Mouse (Mus musculus) urinary bladder, postnatal 25 days (tissue): ENCODE results near the gene Pclaf.

Experiments used
- DNase-seq: peaks from one replicate; pipeline ENCODE4 v3.0.0; 2022; ENCODE audit warnings: low spot score

The Pclaf gene

DNA sequence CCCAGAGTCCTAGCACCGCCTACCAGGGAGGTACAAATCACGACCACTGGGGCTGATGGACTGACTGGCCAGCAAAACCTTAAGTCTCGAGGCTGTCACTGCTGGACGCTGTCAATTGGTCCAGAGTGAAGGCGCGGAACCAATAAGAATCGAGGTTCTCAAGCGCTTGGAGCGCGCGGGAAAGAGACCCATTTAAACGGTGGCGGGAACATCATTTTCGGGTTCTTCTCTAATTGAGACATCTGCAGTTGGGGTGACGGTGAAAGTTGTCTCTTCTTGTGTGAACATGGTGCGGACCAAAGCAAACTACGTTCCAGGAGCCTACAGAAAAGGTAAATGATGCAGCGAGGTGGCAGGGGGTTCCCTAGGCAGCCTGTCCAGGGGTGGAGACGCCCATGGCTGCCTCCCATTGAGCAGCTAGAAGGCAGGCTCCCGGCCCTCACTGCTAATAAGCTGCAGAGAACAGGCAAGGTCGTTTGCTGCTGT lies at the start of gene Pclaf:
Gene Pclaf, plus strand, starts transcription at position 95 of the 486 bp plus-strand sequence.
- DNase-seq: peak; percentile 39

DNA sequence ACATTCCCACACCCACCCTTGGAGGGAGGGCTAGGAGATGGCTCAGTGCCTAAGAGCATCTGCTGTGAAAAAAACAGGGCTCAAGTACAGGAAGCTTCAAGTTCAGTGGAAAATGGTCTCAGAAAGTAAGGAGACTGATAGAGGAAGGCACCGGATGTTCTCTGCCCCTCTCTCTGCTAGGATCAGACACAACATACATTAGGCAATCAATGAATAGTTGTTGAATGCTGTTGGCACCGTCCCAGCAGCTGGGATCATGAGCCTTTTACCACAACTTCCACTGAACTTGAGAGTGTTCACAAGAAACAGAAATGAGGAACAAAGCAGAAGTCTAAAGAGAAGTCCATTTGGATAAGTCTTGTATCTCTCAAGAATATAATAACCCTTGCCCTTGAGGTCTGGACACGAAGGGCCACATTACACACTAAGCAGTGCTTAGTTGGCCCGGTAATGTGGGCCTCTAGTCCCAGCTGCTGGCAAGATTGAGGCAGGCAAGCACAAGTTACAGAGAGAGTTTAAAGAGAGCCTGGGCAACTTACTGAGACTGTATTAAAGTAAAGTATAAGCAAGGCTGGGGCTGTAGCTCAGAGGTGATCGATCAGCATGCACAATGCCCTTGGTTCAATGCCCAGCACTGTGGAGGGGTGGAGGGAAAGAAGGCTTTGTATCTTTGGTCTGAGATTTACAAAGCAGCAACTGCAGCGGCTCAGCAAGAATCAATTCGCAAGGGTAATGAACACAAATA lies 45.4 kb upstream of the Pclaf start:
- no peak for DNase-seq

DNA sequence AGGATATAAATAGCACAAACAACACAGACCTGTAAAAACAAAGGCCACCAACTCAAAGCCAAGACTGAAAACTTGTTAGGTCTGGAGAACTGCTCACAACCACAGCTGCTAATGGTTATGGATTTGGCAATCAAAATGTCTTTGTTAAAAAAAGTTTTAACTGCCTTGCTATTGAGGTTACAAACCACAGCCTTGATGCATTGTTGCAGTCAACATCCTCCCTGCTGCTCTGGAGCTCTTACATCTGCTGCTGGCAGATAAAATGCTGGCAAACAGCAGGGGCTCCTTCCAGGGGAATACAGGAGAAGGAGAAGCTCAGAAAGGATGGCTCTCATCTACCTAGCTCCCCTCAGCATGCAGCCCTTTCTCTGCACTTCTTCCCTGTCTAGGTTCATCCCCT lies 41.9 kb upstream of the Pclaf start:
- no peak for DNase-seq

DNA sequence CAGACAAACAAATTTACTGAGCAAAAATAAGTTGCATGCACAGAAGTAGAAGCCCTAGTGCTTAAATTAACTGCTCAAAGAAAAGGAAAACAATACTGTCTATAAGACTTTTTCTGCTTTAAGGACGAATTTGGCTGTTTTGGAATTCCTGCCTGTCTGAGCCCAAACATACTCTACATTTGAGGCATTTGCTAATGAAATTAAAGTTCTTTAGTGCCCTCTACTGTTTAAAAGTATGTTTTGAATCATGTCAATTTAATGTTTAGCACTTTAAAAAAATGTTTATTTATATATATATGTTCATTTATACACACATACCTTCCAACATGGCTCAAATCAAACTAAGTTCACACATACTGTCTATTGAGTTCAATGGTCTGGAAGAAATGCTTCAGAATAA lies 39.8 kb upstream of the Pclaf start:
- no peak for DNase-seq

DNA sequence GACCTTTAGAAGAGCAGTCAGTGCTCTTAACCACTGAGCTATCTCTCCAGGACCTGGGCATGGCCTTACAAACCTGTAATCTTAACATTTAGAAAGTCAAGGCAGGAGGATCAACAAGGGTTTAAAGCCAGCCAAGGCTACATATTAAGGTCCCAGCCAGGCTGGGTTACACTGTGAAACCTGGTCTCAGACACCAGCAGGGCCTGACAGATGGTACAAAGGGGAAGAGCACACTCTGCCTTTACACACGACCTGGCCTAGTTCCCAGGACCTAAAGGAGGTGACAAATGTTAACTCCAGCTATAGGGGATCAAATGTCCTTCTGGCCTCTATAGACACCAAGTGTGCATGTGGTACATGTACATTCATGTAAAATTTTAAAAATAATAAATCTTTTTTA lies 30.4 kb upstream of the Pclaf start:
- no peak for DNase-seq

DNA sequence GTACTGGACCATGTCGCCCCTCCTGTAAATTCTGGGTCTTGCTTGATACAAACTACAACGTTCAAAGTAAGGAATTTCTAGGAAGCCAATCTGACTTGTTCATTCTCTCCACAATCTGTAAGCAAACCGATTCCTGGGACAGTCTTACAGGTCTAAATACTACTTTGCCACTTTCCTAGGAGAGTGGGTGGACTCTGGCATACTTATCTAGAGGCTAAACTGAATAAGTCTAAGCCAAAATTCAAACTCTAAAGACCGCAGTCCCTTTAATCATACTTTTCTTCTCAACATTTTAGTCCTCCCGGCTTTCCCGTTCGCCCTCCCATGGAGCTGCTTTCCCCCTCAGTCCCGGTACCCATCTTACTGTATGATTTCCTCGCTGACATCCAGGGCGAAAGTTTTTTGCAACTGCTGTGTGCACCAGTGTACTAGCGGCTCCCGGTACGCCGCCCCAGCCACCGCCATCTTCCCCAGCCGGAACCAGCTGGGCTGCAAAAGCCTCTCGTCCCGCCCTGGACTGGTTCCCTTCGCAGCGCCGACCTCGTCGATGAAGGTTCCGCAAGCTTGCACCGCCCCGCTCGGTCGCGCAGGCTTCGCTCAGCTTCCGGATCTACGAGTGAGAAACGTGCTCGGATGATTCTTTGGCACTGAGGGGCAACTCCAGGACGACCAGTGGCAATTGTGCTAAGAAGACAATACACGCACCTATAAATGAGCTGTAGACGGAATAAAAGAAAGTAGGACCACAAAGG lies 5.3 kb upstream of the Pclaf start:
- DNase-seq: peak; percentile 87

DNA sequence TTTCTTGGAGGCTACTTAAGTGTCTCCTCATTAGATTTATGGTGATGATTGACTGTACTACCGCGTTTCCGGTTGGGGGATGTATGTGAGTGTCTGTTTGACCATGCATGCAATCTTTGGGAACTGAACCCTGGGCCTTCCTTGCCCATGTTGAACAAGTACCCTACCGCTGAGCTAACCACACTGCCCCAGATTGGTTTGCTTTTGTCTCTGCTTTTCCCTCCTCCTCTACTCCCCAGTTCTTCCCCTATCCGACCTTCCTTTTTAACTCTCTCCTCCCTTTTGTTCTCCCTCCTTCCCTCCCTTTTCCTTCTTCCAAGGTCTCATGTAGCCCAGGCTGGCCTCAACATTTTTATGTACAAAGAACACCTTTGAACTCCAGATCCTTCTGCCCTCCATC lies 1.1 kb downstream of the Pclaf start:
- no peak for DNase-seq

DNA sequence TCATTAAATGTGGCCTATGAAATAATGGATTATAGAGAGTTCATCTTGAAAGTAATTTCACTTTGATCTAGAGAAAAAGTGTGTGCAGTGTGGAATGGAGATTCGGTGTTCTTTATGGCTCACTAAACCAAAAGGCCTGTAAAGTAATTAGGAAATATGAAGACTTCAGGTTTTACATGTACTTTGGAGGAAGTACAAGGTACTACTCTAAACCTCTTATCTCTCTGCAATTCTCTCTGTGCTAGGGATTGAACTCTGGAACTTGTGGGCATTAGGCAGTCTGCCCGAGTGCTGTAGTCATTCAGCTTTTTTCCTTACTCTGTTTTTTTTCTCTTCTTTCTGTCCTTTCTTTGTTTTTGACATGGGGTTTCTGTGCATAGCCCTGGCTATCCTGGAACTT lies 6.9 kb downstream of the Pclaf start:
- no peak for DNase-seq

DNA sequence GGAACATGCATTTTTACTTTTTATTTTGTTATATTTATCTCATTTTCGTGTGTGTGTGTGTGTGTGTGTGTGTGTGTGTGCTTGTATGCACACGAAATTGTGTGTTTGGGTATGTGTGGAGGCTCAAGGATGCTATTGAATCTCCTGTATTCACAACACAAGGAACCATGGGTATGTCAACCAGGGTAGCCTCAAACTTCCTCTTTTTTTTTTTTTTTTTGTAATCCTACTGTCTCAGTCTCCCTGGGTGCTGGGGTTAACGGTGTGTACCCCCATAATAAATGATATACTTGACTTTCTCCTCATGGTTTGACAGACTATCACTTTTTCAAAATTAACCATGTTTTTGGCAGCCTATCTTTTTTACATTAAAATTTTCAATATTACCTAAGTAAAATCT lies 12.8 kb downstream of the Pclaf start:
- no peak for DNase-seq

DNA sequence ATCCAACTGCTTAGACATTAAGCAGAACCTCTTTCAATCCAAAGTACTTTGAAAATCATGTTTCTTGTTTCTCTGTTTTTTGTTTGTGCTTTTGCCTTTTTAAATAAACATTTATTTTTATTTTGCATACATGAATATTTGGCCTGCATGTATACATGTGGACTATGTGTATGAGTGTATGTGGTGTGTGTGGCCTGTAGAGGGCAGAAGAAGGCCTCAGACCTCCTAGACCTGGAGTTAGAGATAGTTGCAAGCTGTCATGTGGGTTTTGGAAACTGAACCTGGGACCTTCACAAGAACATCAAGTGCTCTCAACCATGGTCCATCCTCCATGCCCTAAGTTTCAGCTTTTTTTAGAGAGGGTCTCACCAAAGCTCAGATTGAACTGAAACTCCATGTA lies 13.4 kb downstream of the Pclaf start:
- no peak for DNase-seq

DNA sequence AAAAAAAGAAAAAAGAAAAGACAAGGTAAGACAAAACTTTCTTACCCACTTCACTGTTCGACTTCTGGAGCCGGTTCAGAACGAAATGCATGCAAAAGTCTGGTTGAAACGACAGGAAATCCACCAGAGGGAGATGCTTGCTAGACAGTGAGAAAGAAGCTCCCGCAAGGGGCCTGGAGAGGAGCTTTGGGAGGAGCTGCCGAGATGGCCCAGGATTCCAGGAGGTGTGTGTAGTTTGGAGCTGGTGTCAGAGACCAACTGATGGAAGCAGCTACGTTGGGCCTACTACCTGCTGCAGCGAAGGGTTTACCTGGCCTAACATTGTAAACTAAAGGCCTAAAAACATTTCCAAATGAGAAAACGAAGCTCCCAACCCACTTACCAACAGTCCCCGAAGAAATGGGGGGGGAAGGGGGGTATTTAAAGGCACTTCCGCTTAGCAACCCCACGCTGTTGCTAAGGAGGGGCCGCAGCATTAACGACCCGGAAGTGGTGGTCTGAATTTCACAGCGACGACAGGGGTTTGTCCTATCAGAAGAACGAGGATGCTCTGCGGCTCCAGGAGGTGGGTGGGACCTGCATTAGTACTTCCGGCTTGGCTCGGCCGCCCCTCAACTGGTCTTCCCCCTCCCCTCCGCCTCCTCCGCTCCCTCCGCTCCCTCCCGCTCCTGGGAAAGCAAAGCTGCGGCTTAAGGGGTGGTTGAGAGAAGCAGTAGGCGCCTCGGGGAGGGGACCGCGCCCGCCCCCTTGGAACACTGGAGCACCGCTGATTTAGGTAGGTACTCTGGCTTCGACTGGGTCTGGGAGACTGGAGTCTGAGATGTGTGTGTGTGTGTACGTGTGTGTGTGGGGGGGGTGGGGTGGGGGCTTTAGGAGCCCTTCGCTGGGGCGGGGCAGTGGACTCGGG lies 18.6 kb downstream of the Pclaf start, which contains the start of the genes Trip4 and Csnk1g1:
Gene Trip4, minus strand, starts transcription at position 401 of the 907 bp plus-strand sequence.
Gene Csnk1g1, plus strand, starts transcription at position 531 of the 907 bp plus-strand sequence.
- peak; percentile 82 for DNase-seq

DNA sequence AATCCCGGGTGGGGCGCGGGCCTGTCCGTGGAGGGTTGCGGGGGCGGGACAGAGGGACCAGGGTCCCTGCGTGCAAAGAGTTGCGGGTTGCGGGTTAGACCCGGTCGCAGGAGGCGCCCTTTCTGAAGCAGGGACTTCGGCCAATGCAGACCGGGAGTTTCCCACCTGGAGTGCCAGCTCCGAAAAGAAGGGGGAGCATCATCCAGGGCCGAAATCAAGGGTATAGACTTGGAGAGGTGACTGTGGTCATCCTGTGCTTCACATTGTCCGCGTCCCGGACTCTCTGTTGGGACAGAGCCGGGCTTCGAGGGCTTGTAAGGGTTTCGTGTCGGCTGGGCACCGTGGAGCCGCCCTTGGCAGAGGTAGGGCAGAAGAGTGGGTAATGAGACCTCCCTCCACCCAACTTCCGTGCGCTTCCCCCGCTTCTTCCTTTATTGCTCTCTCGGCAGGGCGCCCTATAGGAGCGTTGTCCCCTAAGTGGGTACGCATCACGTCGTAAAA lies 19.3 kb downstream of the Pclaf start:
- DNase-seq: peak; percentile 44

DNA sequence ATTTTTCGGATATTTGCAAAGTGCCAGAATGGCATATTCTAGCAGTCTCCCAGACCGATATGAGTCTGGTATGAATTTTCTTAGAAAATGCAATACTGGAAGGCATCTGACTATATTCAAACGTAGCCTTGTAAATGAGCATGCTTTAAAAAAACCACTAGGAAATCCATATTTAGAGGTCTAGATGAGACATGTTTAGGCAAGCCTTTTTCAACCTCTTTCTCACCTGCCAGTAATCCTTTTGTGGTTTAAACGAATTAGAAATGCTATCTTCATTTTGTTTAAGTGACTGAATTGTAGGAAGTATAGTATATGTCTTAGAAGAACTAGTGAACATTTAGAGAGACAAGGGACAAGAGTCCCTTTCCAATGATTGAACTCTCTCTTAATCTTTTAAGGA lies 19.8 kb downstream of the Pclaf start:
- DNase-seq: no peak

DNA sequence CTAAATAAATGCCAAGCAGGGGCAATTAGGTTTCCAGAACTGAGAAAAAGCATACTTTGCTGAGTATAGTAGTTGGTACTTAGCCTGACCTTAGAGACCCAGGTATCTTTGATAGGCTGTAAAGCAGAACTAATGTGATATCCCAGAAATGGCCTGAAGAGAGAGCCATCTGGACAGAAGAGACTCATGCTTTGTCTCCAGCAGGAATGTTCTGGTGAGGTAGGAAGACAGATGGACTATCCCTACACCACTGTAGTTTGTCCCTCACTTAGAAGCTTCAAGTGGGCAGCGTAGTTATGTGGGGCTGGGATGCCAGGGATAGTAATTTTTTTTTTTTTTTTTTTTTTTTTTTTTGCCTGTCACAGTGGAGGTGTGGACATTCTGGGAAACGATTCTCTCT lies 23.9 kb downstream of the Pclaf start:
- DNase-seq: no peak

DNA sequence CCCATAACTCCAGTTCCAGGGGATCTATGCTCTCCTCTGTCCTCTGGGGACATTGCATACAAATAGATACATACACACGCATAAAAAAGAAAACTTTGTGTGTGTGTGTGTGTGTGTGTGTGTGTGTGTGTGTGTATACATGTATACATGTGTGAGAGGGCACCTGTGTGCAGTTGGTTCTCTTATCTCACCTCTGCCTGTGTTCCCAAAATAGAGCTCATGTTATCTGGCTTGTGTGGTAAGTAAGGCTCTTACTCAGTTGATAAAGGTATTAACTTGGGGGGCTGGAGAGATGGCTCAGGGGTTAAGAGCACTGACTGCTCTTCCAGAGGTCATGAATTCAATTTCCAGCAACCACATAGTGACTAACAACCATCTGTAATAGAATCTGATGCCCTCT lies 27.0 kb downstream of the Pclaf start:
- DNase-seq: no peak

DNA sequence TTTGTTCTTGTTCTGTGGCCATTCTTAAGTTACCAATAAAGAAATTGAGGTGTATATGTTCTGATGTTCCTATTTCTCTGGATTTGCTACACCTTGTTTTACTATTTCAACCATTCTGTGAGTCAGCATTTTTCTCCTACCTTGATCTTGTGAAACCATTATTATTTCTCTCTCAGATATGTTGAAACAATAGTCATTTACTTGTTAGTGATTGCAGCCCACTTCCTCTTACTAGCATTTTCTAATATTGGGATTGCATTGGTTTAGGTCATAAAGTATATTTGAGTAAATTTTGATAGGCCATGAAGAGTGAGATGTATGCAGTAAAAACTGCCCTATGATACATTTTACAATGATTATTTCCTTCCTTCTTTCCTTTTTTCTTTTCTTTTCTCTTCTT lies 38.4 kb downstream of the Pclaf start:
- DNase-seq: no peak

DNA sequence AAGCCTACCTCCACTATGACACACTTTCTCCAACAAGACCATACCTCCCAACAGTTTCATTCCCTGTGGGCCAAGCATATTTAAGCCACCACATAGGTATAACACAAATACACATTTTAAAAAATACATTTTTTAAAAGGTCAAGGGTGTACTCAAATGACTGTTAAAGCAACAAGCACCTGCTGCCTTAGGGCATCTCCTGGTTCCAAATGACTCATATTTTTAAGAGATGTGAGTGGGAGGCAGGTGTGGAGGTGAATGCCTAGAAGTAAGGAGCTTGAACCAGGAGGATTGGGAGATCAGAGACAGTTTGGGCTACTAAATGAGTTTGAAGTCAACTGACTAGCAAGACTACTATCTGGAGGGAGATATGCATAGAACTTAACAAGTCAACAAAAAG lies 39.8 kb downstream of the Pclaf start:
- no peak for DNase-seq

DNA sequence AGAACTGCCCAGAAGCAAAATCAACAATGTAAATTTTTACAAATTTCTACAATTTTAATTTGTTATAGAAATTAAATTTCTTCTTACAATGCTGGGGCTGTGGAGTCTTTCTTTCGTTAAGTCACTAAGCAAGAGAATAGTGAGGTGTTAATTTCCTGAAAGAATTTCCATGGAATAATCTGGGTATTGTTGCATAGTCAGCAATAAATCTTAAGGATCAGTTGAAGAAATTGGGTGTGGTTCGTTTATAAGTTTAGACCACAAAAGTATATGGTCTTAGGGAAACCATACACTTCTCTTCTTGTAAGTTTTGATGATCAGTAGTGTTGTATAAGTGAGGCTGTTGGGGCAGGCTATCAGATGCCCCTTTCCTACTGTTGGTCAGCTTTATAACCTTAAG lies 47.5 kb downstream of the Pclaf start:
- no peak for DNase-seq

DNA sequence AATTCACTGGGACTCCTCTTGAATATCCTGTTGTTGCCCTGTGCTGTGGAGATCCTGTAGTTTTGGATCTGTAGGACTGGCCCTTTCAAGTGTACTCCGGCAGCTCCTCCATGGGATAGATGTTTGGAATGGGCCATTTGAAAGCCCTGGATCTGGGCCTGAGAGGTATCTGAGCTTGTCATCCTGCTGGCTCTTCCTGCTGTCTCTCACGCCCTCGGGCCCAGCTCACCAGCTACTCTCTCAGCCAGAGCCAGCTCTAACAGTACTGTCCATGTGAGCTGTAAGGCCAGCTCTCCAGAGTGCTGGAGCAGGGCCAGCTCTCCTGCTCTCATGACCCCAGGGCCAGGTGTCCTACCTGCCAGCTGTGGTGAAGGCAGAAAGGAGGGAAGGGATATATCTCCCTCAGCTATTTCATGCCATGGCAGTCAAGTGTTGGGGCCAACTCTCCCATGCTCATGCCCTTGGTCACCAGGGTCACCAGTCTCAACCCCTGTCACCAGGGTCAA lies 61.1 kb downstream of the Pclaf start:
- no peak for DNase-seq
